ENCODE assay signal across 21 mouse cellular contexts in genomic region chr1:91622874-91623273, GRCm38 (mm10).
DNase-seq lines count a peak whose midpoint lies in the region; ATAC-seq and TF ChIP-seq lines count a peak whose summit lies in the region.
"Had no signal": no experiment of that assay in that cellular context is flagged by ENCODE, and none has a peak within 500 bp of the region (broad histone marks: within the 10 kb centered on the region; RNA-seq: fewer than 3 reads in every experiment).

No protein-coding gene starts in this region.

- no peaks in the 10 kb centered on the region for H3K27me3 ChIP-seq in forebrain, embryonic 16.5 days (replicated peaks; ENCODE audit: control insufficient read depth, insufficient read depth, low read length)
- H3K27me3 ChIP-seq in forebrain, embryonic 13.5 days = no peaks in the 10 kb centered on the region
- no peaks in the 10 kb centered on the region for H3K27me3 ChIP-seq in forebrain, postnatal 0 days (ENCODE audit: insufficient read depth, low read length)
- H3K27me3 ChIP-seq in forebrain, embryonic 11.5 days (ENCODE audit: control insufficient read depth, insufficient read depth, low read length) = no peaks in the 10 kb centered on the region
- H3K27me3 ChIP-seq: Patski had no signal

- no peak for TF ChIP-seq CTCF in forebrain, postnatal 0 days (IDR thresholded peaks at IDR 0.05; ENCODE audit: low read depth)
- TF ChIP-seq CTCF in layer of hippocampus, adult 2 months (conservative IDR thresholded peaks at IDR 0.05) = no peak

- H3K27ac ChIP-seq in forebrain, embryonic 16.5 days (ENCODE audit: low read length) = no peak overlapping the region
- H3K27ac ChIP-seq in forebrain, embryonic 13.5 days = no peak overlapping the region
- no peak overlapping the region for H3K27ac ChIP-seq in forebrain, postnatal 0 days (ENCODE audit: low read depth, low read length)
- no peak overlapping the region for H3K27ac ChIP-seq in forebrain, embryonic 11.5 days (ENCODE audit: low read depth, low read length)
- no peak overlapping the region; the same call in 1 of the 2 replicates for H3K27ac ChIP-seq in layer of hippocampus, adult 2 months

- no peak overlapping the region for H3K4me3 ChIP-seq in forebrain, embryonic 16.5 days (replicated peaks; ENCODE audit: low read length)
- H3K4me3 ChIP-seq in forebrain, embryonic 13.5 days = no peak overlapping the region
- H3K4me3 ChIP-seq in forebrain, postnatal 0 days (ENCODE audit: low read depth, low read length) = no peak overlapping the region
- H3K4me3 ChIP-seq in forebrain, embryonic 11.5 days (ENCODE audit: low read depth, low read length) = no peak overlapping the region
- no peak overlapping the region for H3K4me3 ChIP-seq in layer of hippocampus, adult 2 months

- H3K36me3 ChIP-seq in forebrain, embryonic 16.5 days (ENCODE audit: control insufficient read depth, insufficient read depth) = no peaks in the 10 kb centered on the region
- no peaks in the 10 kb centered on the region for H3K36me3 ChIP-seq in forebrain, embryonic 13.5 days (ENCODE audit: poor library complexity, severe bottlenecking)
- no peaks in the 10 kb centered on the region for H3K36me3 ChIP-seq in forebrain, postnatal 0 days (ENCODE audit: insufficient read depth)
- H3K36me3 ChIP-seq in forebrain, embryonic 11.5 days (ENCODE audit: control insufficient read depth, insufficient read depth, low read length) = no peaks in the 10 kb centered on the region
- H3K36me3 ChIP-seq: G1E had no signal

- 82% methylated on average over 5 of the region's 5 CpGs for WGBS in forebrain, embryonic 16.5 days
- WGBS in forebrain, embryonic 13.5 days = 93% methylated on average over 5 of the region's 5 CpGs
- 74% methylated on average over 5 of the region's 5 CpGs for WGBS in forebrain, postnatal 0 days
- 94% methylated on average over 5 of the region's 5 CpGs for WGBS in forebrain, embryonic 11.5 days

- DNase-seq in forebrain, postnatal 0 days = peak; percentile 63
- DNase-seq in forebrain, embryonic 11.5 days (ENCODE audit: low spot score) = no peak
- peak; percentile 6 to 21 for DNase-seq in layer of hippocampus, adult 2 months (ENCODE audit: low spot score in 2 of 2)
- DNase-seq in layer of hippocampus, adult 11-12 months (ENCODE audit: low spot score) = no peak
- peak; percentile 16 to 28 for DNase-seq in layer of hippocampus, postnatal 36 days
- no peak for DNase-seq in layer of hippocampus, postnatal 25 days (ENCODE audit: extremely low spot score in 1 of 2, low spot score in 1 of 2)
- DNase-seq: adrenal gland, adult 2 months; adrenal gland, adult 8-10 months; adrenal gland, postnatal 10 days; adrenal gland, postnatal 14 days; adrenal gland, postnatal 25 days; adrenal gland, postnatal 36 days; B cell, adult 2 months; cerebellum, adult 11 months; cerebellum, adult 11-12 months had no signal

- no peaks in the 10 kb centered on the region for H3K9me3 ChIP-seq in forebrain, embryonic 16.5 days (ENCODE audit: control insufficient read depth, low read length)
- no peaks in the 10 kb centered on the region for H3K9me3 ChIP-seq in forebrain, embryonic 13.5 days (replicated peaks)
- no peaks in the 10 kb centered on the region for H3K9me3 ChIP-seq in forebrain, postnatal 0 days (ENCODE audit: low read length)
- no peaks in the 10 kb centered on the region for H3K9me3 ChIP-seq in forebrain, embryonic 11.5 days (ENCODE audit: control insufficient read depth, low read length)
- H3K9me3 ChIP-seq: G1E had no signal

- H3K4me1 ChIP-seq in forebrain, embryonic 16.5 days (replicated peaks; ENCODE audit: control insufficient read depth, insufficient read depth, low read length) = no peaks in the 10 kb centered on the region
- H3K4me1 ChIP-seq in forebrain, embryonic 13.5 days = no peaks in the 10 kb centered on the region
- H3K4me1 ChIP-seq in forebrain, postnatal 0 days (ENCODE audit: insufficient read depth) = peaks cover 2% of the 10 kb centered on the region; the same call in 1 of the 2 replicates
- no peaks in the 10 kb centered on the region for H3K4me1 ChIP-seq in forebrain, embryonic 11.5 days (replicated peaks; ENCODE audit: control insufficient read depth, insufficient read depth, low read length)

- no peak overlapping the region for H3K9ac ChIP-seq in forebrain, embryonic 16.5 days (replicated peaks; ENCODE audit: low read depth, low read length)
- H3K9ac ChIP-seq in forebrain, embryonic 13.5 days = no peak overlapping the region
- no peak overlapping the region for H3K9ac ChIP-seq in forebrain, postnatal 0 days
- H3K9ac ChIP-seq in forebrain, embryonic 11.5 days (ENCODE audit: low read length) = no peak overlapping the region

- peak; percentile 64; the same call in 1 of the 2 replicates for ATAC-seq in forebrain, embryonic 16.5 days
- no peak for ATAC-seq in forebrain, embryonic 13.5 days
- ATAC-seq in forebrain, postnatal 0 days = peak; percentile 74
- ATAC-seq in forebrain, embryonic 11.5 days (replicated peaks; ENCODE audit: low FRiP score) = no peak
- ATAC-seq: activated CD4-positive, CD25-positive, alpha-beta regulatory T cell, adult 4 months; CD4-positive, CD25-positive, alpha-beta regulatory T cell, adult 4 months; Patski had no signal

- H3K4me2 ChIP-seq in forebrain, embryonic 16.5 days (ENCODE audit: low read length) = no peak overlapping the region
- no peak overlapping the region for H3K4me2 ChIP-seq in forebrain, embryonic 13.5 days
- H3K4me2 ChIP-seq in forebrain, postnatal 0 days (ENCODE audit: low read depth) = no peak overlapping the region
- no peak overlapping the region for H3K4me2 ChIP-seq in forebrain, embryonic 11.5 days (ENCODE audit: low read depth, low read length, severe bottlenecking)

Comparison
In these comparisons a context has a peak if more than half of its experiments do, and no peak if none do; other contexts are left out.
1. ATAC-seq: peak in forebrain, embryonic 16.5 days (single experiment) and forebrain, postnatal 0 days (single experiment); none in forebrain, embryonic 13.5 days (single experiment) and forebrain, embryonic 11.5 days (single experiment).
2. DNase-seq: peak in forebrain, postnatal 0 days (single experiment), layer of hippocampus, adult 2 months (2 of 2) and layer of hippocampus, postnatal 36 days (2 of 2); none in forebrain, embryonic 11.5 days (single experiment), layer of hippocampus, adult 11-12 months (single experiment) and layer of hippocampus, postnatal 25 days (0 of 2).